Mouse (Mus musculus) gastrocnemius, postnatal 36 days (tissue): ENCODE measurements around the gene Snapc5. TPM values are rescaled to one million over a fixed set of nuclear protein-coding genes. Genes with fewer than 3 reads are reported as not detected.

Experiments used
- microRNA-seq, 2 experiments: library from miRNA; unstranded; fragments of <30 nt; microRNA quantifications; one replicate each; pipeline ENCODE4 v1.2.0; 2021
- total RNA-seq, 2 experiments: library from RNA; stranded (reverse); gene quantifications; 2 replicates each; pipeline ENCODE4 v1.2.3; 2021

Gene Snapc5
- total RNA-seq, 2 experiments from 2014 or later, result 17.7 to 18.9 TPM

Small RNAs within 50 kb of the gene (microRNA-seq; reads per million reads assigned to microRNA genes)
- gene Gm24106, result 0 reads per million in 2 experiments

Other genes starting within 250 kb of the Snapc5 start
- 1 to 10 TPM; 3.3 to 4.0 TPM for gene Smad6, start 157.2 kb upstream of the Snapc5 start, total RNA-seq
- not detected for gene Lctl, start 62.1 kb upstream of the Snapc5 start, total RNA-seq
- under 1 TPM; 0.52 to 0.79 TPM for gene Zwilch, start 6.2 kb upstream of the Snapc5 start, total RNA-seq
- 100 to 1,000 TPM; 436 to 550 TPM for gene Rpl4, start 5.9 kb upstream of the Snapc5 start, total RNA-seq
- gene Uchl4, start 55.9 kb downstream of the Snapc5 start, total RNA-seq, result 1 to 10 TPM; 1.3 to 2.2 TPM
- gene Map2k1, start 74.4 kb downstream of the Snapc5 start, total RNA-seq, result 10 to 100 TPM; 48.1 to 50.7 TPM
- gene Tipin, start 102.3 kb downstream of the Snapc5 start, total RNA-seq, result 10 to 100 TPM in 1 of 2 experiments, 1 to 10 TPM in 1; 7.1 to 11.0 TPM
- 10 to 100 TPM; 20.4 to 21.0 TPM for gene Dis3l, start 162.0 kb downstream of the Snapc5 start, total RNA-seq
- gene Megf11, start 206.4 kb downstream of the Snapc5 start, total RNA-seq, result under 1 TPM; 0.31 to 0.35 TPM